Mouse (Mus musculus): ENCODE results near the gene Siah1b. TPM values are rescaled to one million over a fixed set of nuclear protein-coding genes. Genes with fewer than 3 reads are reported as not detected.

The Siah1b gene
- 1 to 10 TPM; 4.5 to 5.8 TPM for polyA plus RNA-seq (2017; shearing (Covaris generic))

GRCm38 (mm10) chrX:164076040-164076775 lies at the start of gene Siah1b:
TSS of gene Siah1b (minus strand) at chrX:164076493.

GRCm38 (mm10) chrX:164088582-164088981 lies 12.3 kb upstream of the Siah1b start, which contains the start of gene Cltrn:
TSS of gene Cltrn (plus strand) at chrX:164088830.

GRCm38 (mm10) chrX:164027607-164028289 lies 48.5 kb downstream of the Siah1b start, which contains the start of gene Car5b:
TSS of gene Car5b (minus strand) at chrX:164027997.

Other genes starting within 250 kb of the Siah1b start
- 10 to 100 TPM; 26.0 to 26.6 TPM for gene Ap1s2, start 167.5 kb downstream of the Siah1b start, polyA plus RNA-seq (2017; shearing (Covaris generic))
- gene Zrsr2, start 117.8 kb downstream of the Siah1b start, polyA plus RNA-seq (2017; shearing (Covaris generic)), result 10 to 100 TPM; 53.4 to 57.1 TPM
- gene Car5b, start 48.5 kb downstream of the Siah1b start, polyA plus RNA-seq (2017; shearing (Covaris generic)), result 1 to 10 TPM; 3.2 to 5.0 TPM
- not detected for gene Cltrn, start 12.3 kb upstream of the Siah1b start, polyA plus RNA-seq (2017; shearing (Covaris generic))
- under 1 TPM in 1 of 2 experiments, not detected in 1; 0.07 TPM for gene Ace2, start 62.8 kb upstream of the Siah1b start, polyA plus RNA-seq (2017; shearing (Covaris generic))
- under 1 TPM in 1 of 2 experiments, not detected in 1; 0.11 TPM for gene Bmx, start 181.7 kb upstream of the Siah1b start, polyA plus RNA-seq (2017; shearing (Covaris generic))
- under 1 TPM in 1 of 2 experiments, not detected in 1; 0.45 TPM for gene Pir, start 192.9 kb upstream of the Siah1b start, polyA plus RNA-seq (2017; shearing (Covaris generic))

Data from inflammation-experienced regulatory T-cells (primary cell).